Mouse (Mus musculus) thymus, adult 2 months (tissue): ENCODE data around the gene Etv5.

Experiments
- CTCF ChIP-seq: fragments of 200-500 bp; IDR thresholded peaks from 2 replicates; pipeline ENCODE4 v1.5.1; 2012; ENCODE audit warnings: mild to moderate bottlenecking, control low read depth, low read length, moderate library complexity, borderline replicate concordance; ENCODE audit not compliant: control insufficient read depth, poor library complexity, insufficient read depth; ENCODE audit errors: extremely low read depth
- POLR2A ChIP-seq: fragments of 200-500 bp; IDR thresholded peaks from 2 replicates; pipeline ENCODE4 v1.6.1; 2012; ENCODE audit warnings: mild to moderate bottlenecking, low read length, control low read depth, moderate library complexity; ENCODE audit not compliant: control insufficient read depth, poor library complexity, insufficient read depth; ENCODE audit errors: extremely low read depth

- TF ChIP-seq POLR2A, result no peak
- TF ChIP-seq CTCF, result no peak
Measured at GRCm38 (mm10) chr16:22398354-22398753, 41.2 kb downstream of the Etv5 start.
